Mouse (Mus musculus) hindbrain, postnatal 0 days (tissue): ENCODE measurements around the gene Rasef. TPM values are rescaled to one million over a fixed set of nuclear protein-coding genes. Genes with fewer than 3 reads are reported as not detected.
"Not testable (repeated sequence)": the region's sequence is repeated elsewhere in the genome, so short reads cannot be mapped to it uniquely, and the experiment has no call there.

ENCODE experiments used
- ATAC-seq: fragments of 200-750 bp; cut with Nextera tagmentation; 2 replicates; pipeline ENCODE4 v1.8.0; 2017; ENCODE audit warnings: mild to moderate bottlenecking, moderate TSS enrichment, moderate library complexity
- DNase-seq: peaks from one replicate; pipeline ENCODE4 v3.0.0-alpha.2; 2015; ENCODE audit warnings: low spot score
- H3K27ac ChIP-seq: fragments of 300-500 bp; sonication (generic); 2 replicates; pipeline ENCODE4 v1.5.1; 2014; ENCODE audit warnings: mild to moderate bottlenecking
- H3K27me3 ChIP-seq: fragments of 300-500 bp; sonication (generic); 2 replicates; pipeline ENCODE4 v1.6.1; 2014; ENCODE audit warnings: low read length, mixed read lengths; ENCODE audit not compliant: insufficient read depth
- H3K36me3 ChIP-seq: fragments of 300-500 bp; sonication (generic); 2 replicates; pipeline ENCODE4 v1.6.1; 2014; ENCODE audit warnings: low read length, mixed read lengths; ENCODE audit not compliant: insufficient read depth
- H3K4me1 ChIP-seq: fragments of 300-500 bp; sonication (generic); 2 replicates; pipeline ENCODE4 v1.6.1; 2014; ENCODE audit warnings: antibody characterized with exemption, low read length, mixed read lengths; ENCODE audit not compliant: insufficient read depth
- H3K4me2 ChIP-seq: fragments of 300-500 bp; sonication (generic); 2 replicates; pipeline ENCODE4 v1.6.1; 2014; ENCODE audit warnings: low read depth, mild to moderate bottlenecking, low read length, moderate library complexity, mixed read lengths
- H3K4me3 ChIP-seq: fragments of 300-500 bp; sonication (generic); 2 replicates; pipeline ENCODE4 v1.5.1; 2014; ENCODE audit warnings: low read length
- H3K9ac ChIP-seq: fragments of 300-500 bp; sonication (generic); replicated peaks from 2 replicates; pipeline ENCODE4 v1.6.1; 2014; ENCODE audit warnings: mild to moderate bottlenecking, low read length, moderate library complexity, mixed read lengths
- H3K9me3 ChIP-seq: fragments of 300-500 bp; sonication (generic); 2 replicates; pipeline ENCODE4 v1.6.1; 2016; ENCODE audit warnings: low read length, mixed read lengths
- CTCF ChIP-seq: IDR thresholded peaks from 2 replicates; pipeline ENCODE4 v1.5.1; 2016; ENCODE audit warnings: antibody characterized with exemption, control low read depth, low read depth
- WGBS: fragments of 180-500 bp; shearing (Covaris S2); extraction: QIAGEN DNeasy Blood & Tissue Kit; methylation state at CpG from one replicate; pipeline ENCODE4 v1.1.7; 2014; 5-methylcytosine and 5-hydroxymethylcytosine counted together
- polyA plus RNA-seq: library from polyadenylated mRNA; unstranded; fragments of >200 nt; fragmentation: Nextera tagmentation; extraction: Ambion mirVana; gene quantifications from 2 replicates; pipeline ENCODE4 v1.2.1, GENCODE M21; 2015
- total RNA-seq: library from RNA; depleted of rRNA; stranded (reverse); fragments of >200 nt; gene quantifications from 2 replicates; pipeline ENCODE4 v1.2.3, GENCODE M21; 2014; rRNA removed

Rasef gene
- total and polyA plus RNA-seq, 2 experiments from 2014 or later, result 0.19 to 0.47 TPM

DNA sequence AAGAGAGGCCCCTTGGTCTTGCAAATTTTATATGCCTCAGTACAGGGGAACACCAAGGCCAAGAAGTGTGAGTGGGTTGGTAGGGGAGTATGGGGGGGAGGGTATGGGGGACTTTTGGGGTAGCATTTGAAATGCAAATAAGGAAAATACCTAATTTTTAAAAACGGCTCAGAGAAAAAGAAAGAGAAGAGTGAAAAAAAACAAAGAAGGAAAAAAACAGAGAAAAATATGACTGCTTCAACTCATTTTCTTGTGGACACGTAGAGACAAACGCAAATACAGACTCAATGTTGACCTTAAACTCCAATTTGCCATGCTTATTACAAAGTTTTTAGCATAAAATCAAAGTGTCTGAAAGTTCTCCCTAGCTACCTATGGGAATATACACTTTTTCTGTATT is 51.4 kb downstream of the Rasef start:
- Histone ChIP-seq H3K27ac (no peak overlapping the region), H3K4me3 (no peak overlapping the region), H3K4me1 (no peaks in the 10 kb centered on the region), H3K9ac (no peak overlapping the region), H3K27me3 (no peaks in the 10 kb centered on the region), H3K36me3 (no peaks in the 10 kb centered on the region), H3K4me2 (no peak overlapping the region), H3K9me3 (no peaks in the 10 kb centered on the region)
- WGBS, result 92% methylated on average over 3 of the region's 3 CpGs
- ATAC-seq, result no peak
- DNase-seq, result no peak
- no peak for TF ChIP-seq CTCF

DNA sequence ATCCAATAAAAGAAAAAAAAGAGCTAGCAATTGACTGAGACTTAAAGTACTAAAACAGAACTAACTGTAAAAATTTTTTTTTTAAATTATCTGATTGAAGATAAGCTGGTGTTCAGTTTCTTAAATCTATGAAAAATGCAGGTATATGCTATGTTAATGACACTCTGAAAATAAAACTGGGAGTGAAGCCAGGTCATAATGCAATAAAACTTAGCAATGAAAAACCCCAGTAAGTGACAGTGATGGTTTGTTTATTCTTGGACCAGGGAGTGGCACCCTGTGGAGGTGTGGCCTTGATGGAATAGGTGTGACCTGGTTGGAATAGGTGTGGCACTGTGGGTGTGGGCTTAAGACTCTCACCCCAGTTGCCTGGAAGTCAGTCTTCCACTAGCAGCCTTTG is 71.0 kb downstream of the Rasef start:
- no peak overlapping the region for H3K27ac ChIP-seq
- H3K9me3 ChIP-seq, result no peaks in the 10 kb centered on the region
- H3K4me2 ChIP-seq, result no peak overlapping the region
- no peaks in the 10 kb centered on the region for H3K4me1 ChIP-seq
- H3K36me3 ChIP-seq, result no peaks in the 10 kb centered on the region
- H3K27me3 ChIP-seq, result no peaks in the 10 kb centered on the region
- no peak for TF ChIP-seq CTCF
- H3K4me3 ChIP-seq, result no peak overlapping the region
- no peak overlapping the region for H3K9ac ChIP-seq
- no peak for ATAC-seq
- no peak for DNase-seq

- Histone ChIP-seq H3K9me3 (no peaks in the 10 kb centered on the region), H3K4me1 (no peaks in the 10 kb centered on the region), H3K36me3 (no peaks in the 10 kb centered on the region), H3K4me2 (no peak overlapping the region), H3K27me3 (no peaks in the 10 kb centered on the region), H3K27ac (no peak overlapping the region), H3K4me3 (no peak overlapping the region), H3K9ac (no peak overlapping the region)
- no peak for ATAC-seq
- no peak for TF ChIP-seq CTCF
- DNase-seq, result no peak
- 97% methylated on average over 1 of the region's 1 CpGs for WGBS
Observed at GRCm38 (mm10) chr4:73718761-73719160, 72.0 kb downstream of the Rasef start.

- not testable (repeated sequence) for H3K27me3 ChIP-seq, H3K27ac ChIP-seq, H3K9ac ChIP-seq, H3K4me1 ChIP-seq, H3K4me2 ChIP-seq, H3K4me3 ChIP-seq, DNase-seq, H3K9me3 ChIP-seq, ATAC-seq, H3K36me3 ChIP-seq
- no CpG with 5 or more reads among the region's 4 CpGs for WGBS
Observed at GRCm38 (mm10) chr4:73683216-73683615, 107.6 kb downstream of the Rasef start, which contains the start of gene Gm428. Gm428 (plus strand) TSS chr4:73683516.

DNA sequence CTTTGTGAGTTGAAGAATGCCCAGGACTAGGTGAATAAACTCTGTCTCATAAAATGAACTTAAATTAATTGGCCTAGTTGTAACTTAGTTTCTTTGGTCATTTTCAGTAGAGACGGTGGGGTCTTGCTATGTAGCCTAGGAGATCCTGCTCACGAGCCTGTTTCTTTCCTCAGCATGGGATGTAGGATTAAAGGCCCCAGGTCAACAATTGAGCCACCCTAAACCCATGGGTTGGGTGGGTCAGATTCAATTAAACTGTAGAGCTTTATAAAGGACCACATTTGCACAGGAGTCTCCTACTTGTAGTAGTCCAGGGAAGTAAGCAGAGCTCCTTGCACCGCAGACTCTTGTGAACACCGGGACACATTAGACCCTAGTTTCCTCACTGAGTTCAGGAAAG is 122.7 kb downstream of the Rasef start, which contains the start of gene Gm11239:
Gm11239 (plus strand) TSS at position 301 of the 400 bp plus-strand sequence.
- not testable (repeated sequence) for H3K9ac ChIP-seq, DNase-seq, ATAC-seq, H3K36me3 ChIP-seq, H3K4me3 ChIP-seq, H3K9me3 ChIP-seq, H3K27me3 ChIP-seq, H3K4me1 ChIP-seq, H3K4me2 ChIP-seq, H3K27ac ChIP-seq
- no CpG with 5 or more reads among the region's 4 CpGs for WGBS

Other genes starting within 250 kb of the Rasef start
- not detected in 2 replicates for gene Gm11238, start 183.1 kb downstream of the Rasef start, total RNA-seq
- gene Gm11238, start 183.1 kb downstream of the Rasef start, polyA plus RNA-seq, result not detected in 2 replicates
- not detected in 2 replicates for gene Gm11237, start 168.0 kb downstream of the Rasef start, total RNA-seq
- not detected in 2 replicates for gene Gm11237, start 168.0 kb downstream of the Rasef start, polyA plus RNA-seq
- gene Gm11236, start 152.9 kb downstream of the Rasef start, total RNA-seq, result not detected in 2 replicates
- not detected in 2 replicates for gene Gm11236, start 152.9 kb downstream of the Rasef start, polyA plus RNA-seq
- gene Gm11239, start 122.6 kb downstream of the Rasef start, total RNA-seq, result not detected in 2 replicates
- gene Gm11239, start 122.6 kb downstream of the Rasef start, polyA plus RNA-seq, result not detected in 2 replicates
- gene Gm428, start 107.5 kb downstream of the Rasef start, total RNA-seq, result not detected in 2 replicates
- gene Gm428, start 107.5 kb downstream of the Rasef start, polyA plus RNA-seq, result not detected in 2 replicates
- not detected in 2 replicates for gene Gm11758, start 85.3 kb upstream of the Rasef start, total RNA-seq
- not detected in 2 replicates for gene Gm11758, start 85.3 kb upstream of the Rasef start, polyA plus RNA-seq
- gene Gm11757, start 100.1 kb upstream of the Rasef start, total RNA-seq, result not detected in 2 replicates
- not detected in 2 replicates for gene Gm11757, start 100.1 kb upstream of the Rasef start, polyA plus RNA-seq
- gene Gm13871, start 115.0 kb upstream of the Rasef start, total RNA-seq, result not detected in 2 replicates
- gene Gm13871, start 115.0 kb upstream of the Rasef start, polyA plus RNA-seq, result not detected in 2 replicates
- gene Gm11756, start 129.8 kb upstream of the Rasef start, total RNA-seq, result not detected in 2 replicates
- gene Gm11756, start 129.8 kb upstream of the Rasef start, polyA plus RNA-seq, result not detected in 2 replicates
- gene 2310002L09Rik, start 159.9 kb upstream of the Rasef start, total RNA-seq, result not detected in 2 replicates
- not detected in 2 replicates for gene 2310002L09Rik, start 159.9 kb upstream of the Rasef start, polyA plus RNA-seq
- 14.4 and 17.9 TPM in 2 replicates for gene Frmd3, start 222.4 kb upstream of the Rasef start, total RNA-seq
- 19.7 and 20.0 TPM in 2 replicates for gene Frmd3, start 222.4 kb upstream of the Rasef start, polyA plus RNA-seq